Mouse (Mus musculus) olfactory bulb, adult 2 months (tissue): ENCODE measurements at regions not wholly inside any gene's neighbourhood (a gene's known extent, or its start where the extent isn't known, plus 50 kb on each side); places are given as distances from the start of the nearest gene placed in this dataset.

Experiments
- CTCF ChIP-seq: fragments of 200-500 bp; IDR thresholded peaks from 2 replicates; pipeline ENCODE4 v1.5.1; 2012; ENCODE audit warnings: low read depth, mild to moderate bottlenecking, low read length, moderate library complexity; ENCODE audit not compliant: insufficient read depth
- POLR2A ChIP-seq: fragments of 200-500 bp; IDR thresholded peaks from 2 replicates; pipeline ENCODE4 v1.6.1; 2012; ENCODE audit warnings: mild to moderate bottlenecking, low read depth, low read length, moderate library complexity; ENCODE audit not compliant: insufficient read depth

DNA sequence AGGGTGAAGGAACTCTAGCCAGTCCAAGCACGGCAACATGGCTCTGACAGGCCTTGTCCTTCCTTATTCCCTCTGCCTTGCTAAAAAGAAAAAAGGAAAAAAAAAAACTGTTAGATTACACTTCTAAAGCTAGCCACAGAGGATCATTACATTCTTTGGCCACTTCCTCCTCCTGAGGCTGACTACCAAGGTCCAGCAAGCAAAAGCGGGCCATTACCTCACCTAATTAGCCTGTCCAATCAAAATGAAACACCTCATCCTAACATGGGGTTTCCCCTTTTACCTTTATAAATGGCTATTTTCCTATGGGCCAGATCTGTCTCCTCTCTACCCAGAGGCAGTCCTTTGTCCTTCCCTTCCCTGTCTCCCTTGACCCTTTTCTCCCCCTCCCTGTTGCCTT lies 102.2 kb downstream of the Pih1h3b start:
- no peak for TF ChIP-seq CTCF
- no peak for TF ChIP-seq POLR2A
